In genomic region chr7:64984468-64985120, GRCm38 (mm10) we compare ENCODE assay signal across 11 mouse cellular contexts.
DNase-seq lines count a peak whose midpoint lies in the region; ATAC-seq and TF ChIP-seq lines count a peak whose summit lies in the region.
"Had no signal": no experiment of that assay in that cellular context is flagged by ENCODE, and none has a peak within 500 bp of the region (broad histone marks: within the 10 kb centered on the region; RNA-seq: fewer than 3 reads in every experiment).

No protein-coding gene starts in this region.

- H3K36me3 ChIP-seq in hindbrain, postnatal 0 days (ENCODE audit: insufficient read depth, low read length): no peaks in the 10 kb centered on the region
- H3K36me3 ChIP-seq in hindbrain, embryonic 11.5 days (ENCODE audit: control insufficient read depth, insufficient read depth, low read length): no peaks in the 10 kb centered on the region
- H3K36me3 ChIP-seq: midbrain, embryonic 10.5 days had no signal

- 0 out of 2 replicates have a peak, but pooled peaks cover 3% of the 10 kb centered on the region for H3K4me1 ChIP-seq in hindbrain, postnatal 0 days (ENCODE audit: insufficient read depth, low read length)
- H3K4me1 ChIP-seq in hindbrain, embryonic 11.5 days (replicated peaks; ENCODE audit: control insufficient read depth, insufficient read depth, low read length): no peaks in the 10 kb centered on the region
- H3K4me1 ChIP-seq: midbrain, embryonic 10.5 days had no signal

- DNase-seq in hindbrain, postnatal 0 days (ENCODE audit: low spot score): peak; percentile 71
- DNase-seq in hindbrain, embryonic 11.5 days (ENCODE audit: low spot score): no peak
- peak; percentile 44 to 53 for DNase-seq in cerebellum, postnatal 25 days
- peak; percentile 67 for DNase-seq in layer of hippocampus, adult 9-11 months
- DNase-seq in right cerebral cortex, postnatal 10 days (ENCODE audit: low spot score in 2 of 2): peak; percentile 65 to 72
- no peak for DNase-seq in B cell, adult 2 months
- DNase-seq in adrenal gland, adult 2 months: no peak
- DNase-seq in kidney, adult 11 months: no peak
- DNase-seq: gastrocnemius, adult 2 months; heart, postnatal 4 days had no signal

- H3K9me3 ChIP-seq in hindbrain, postnatal 0 days (ENCODE audit: low read length): no peaks in the 10 kb centered on the region
- no peaks in the 10 kb centered on the region for H3K9me3 ChIP-seq in hindbrain, embryonic 11.5 days (ENCODE audit: control insufficient read depth, low read length)
- H3K9me3 ChIP-seq: midbrain, embryonic 10.5 days had no signal

- no peak overlapping the region for H3K9ac ChIP-seq in hindbrain, postnatal 0 days (replicated peaks; ENCODE audit: low read length)
- no peak overlapping the region for H3K9ac ChIP-seq in hindbrain, embryonic 11.5 days (ENCODE audit: low read depth, low read length)

- no peak overlapping the region for H3K4me3 ChIP-seq in hindbrain, postnatal 0 days (ENCODE audit: low read length)
- H3K4me3 ChIP-seq in hindbrain, embryonic 11.5 days (ENCODE audit: low read depth, low read length): no peak overlapping the region
- H3K4me3 ChIP-seq: gastrocnemius, adult 2 months; midbrain, embryonic 10.5 days had no signal

- ATAC-seq in hindbrain, postnatal 0 days: no peak
- no peak for ATAC-seq in hindbrain, embryonic 11.5 days (ENCODE audit: low FRiP score)

- 71% methylated on average over 22 of the region's 22 CpGs for WGBS in hindbrain, postnatal 0 days
- 91% methylated on average over 22 of the region's 22 CpGs for WGBS in hindbrain, embryonic 11.5 days

- H3K4me2 ChIP-seq in hindbrain, postnatal 0 days (ENCODE audit: low read depth, low read length): no peak overlapping the region
- no peak overlapping the region for H3K4me2 ChIP-seq in hindbrain, embryonic 11.5 days (replicated peaks; ENCODE audit: low read depth, low read length)

- peak overlapping the region; percentile 59 for H3K27ac ChIP-seq in hindbrain, postnatal 0 days
- no peak overlapping the region for H3K27ac ChIP-seq in hindbrain, embryonic 11.5 days (ENCODE audit: low read depth, low read length)
- H3K27ac ChIP-seq: gastrocnemius, adult 2 months; midbrain, embryonic 10.5 days had no signal

- no peak for TF ChIP-seq CTCF in hindbrain, postnatal 0 days (IDR thresholded peaks at IDR 0.05; ENCODE audit: low read depth)

- no peaks in the 10 kb centered on the region for H3K27me3 ChIP-seq in hindbrain, postnatal 0 days (ENCODE audit: insufficient read depth, low read length)
- H3K27me3 ChIP-seq in hindbrain, embryonic 11.5 days (ENCODE audit: control insufficient read depth, insufficient read depth, low read length): no peaks in the 10 kb centered on the region

Comparison
In these comparisons a context has a peak if more than half of its experiments do, and no peak if none do; other contexts are left out.
1. DNase-seq: peak in hindbrain, postnatal 0 days (single experiment), cerebellum, postnatal 25 days (2 of 2), layer of hippocampus, adult 9-11 months (single experiment) and right cerebral cortex, postnatal 10 days (2 of 2); none in hindbrain, embryonic 11.5 days (single experiment), B cell, adult 2 months (0 of 2), adrenal gland, adult 2 months (single experiment) and kidney, adult 11 months (single experiment).